Mouse (Mus musculus) megakaryocyte, embryonic 14.5 days (primary cell): ENCODE measurements at regions not wholly inside any gene's neighbourhood (a gene's known extent, or its start where the extent isn't known, plus 50 kb on each side); places are given as distances from the start of the nearest gene placed in this dataset.

Experiments used
- FLI1 ChIP-seq: IDR thresholded peaks from 2 replicates; pipeline ENCODE4 v1.6.1; 2012; ENCODE audit warnings: low read length, inconsistent platforms, mixed read lengths
- GATA1 ChIP-seq: IDR thresholded peaks from 3 replicates; pipeline ENCODE4 v1.6.1; 2012; ENCODE audit warnings: mixed read lengths, low read length, inconsistent platforms, borderline replicate concordance

DNA sequence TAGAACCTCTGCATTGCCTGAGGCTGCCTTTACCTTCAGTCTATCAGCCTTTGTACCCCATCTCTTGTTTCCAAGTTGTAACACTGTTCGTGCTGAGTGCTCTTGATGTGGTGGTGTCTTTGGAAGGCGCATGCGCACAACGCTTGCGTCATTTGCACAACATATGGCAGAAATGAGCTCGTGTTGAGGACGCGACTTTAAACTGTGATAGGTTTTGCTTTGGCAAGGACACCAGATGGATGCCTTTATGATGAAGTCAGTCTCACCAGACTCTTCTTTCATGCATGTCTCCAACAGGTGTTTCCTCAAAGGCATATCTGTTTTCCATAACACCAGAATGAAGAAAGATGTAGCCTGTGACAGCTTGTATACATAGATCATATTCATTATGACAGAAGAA, 110.2 kb downstream of the Gm45692 start:
- TF ChIP-seq GATA1 (no peak), FLI1 (no peak)
